Mouse (Mus musculus): ENCODE results near the gene Rpl12.
A peak's percentile ranks its signal among the peaks of the same experiment; 100 is the strongest.

The Rpl12 gene

DNA sequence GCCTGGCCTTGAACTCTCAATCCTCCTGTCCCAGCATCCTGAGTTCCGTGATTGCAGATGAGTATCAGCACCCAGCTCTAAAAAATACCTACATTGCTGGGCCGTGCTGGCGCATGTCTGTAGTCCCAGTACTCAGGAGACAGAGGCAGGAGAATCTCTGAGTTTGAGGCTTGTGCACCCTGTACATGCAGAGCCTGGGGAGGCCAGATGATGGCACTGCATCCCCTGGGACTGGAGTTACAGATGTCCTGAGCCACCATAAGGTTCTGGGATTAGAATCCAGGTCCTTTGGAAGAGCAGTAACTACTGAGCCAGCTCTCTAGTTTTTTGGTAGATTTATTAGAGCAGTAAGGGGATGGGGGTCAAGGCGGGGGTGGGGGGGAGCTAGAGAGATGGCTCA, 20.9 kb upstream of the Rpl12 start:
- DNase-seq (ENCODE audit: low read depth, low spot score): no peak

- DNase-seq (ENCODE audit: low read depth, low spot score): no peak
These were observed 13.9 kb upstream of the Rpl12 start for GRCm38 (mm10) chr2:32947454-32947853.

- no peak for DNase-seq (ENCODE audit: low read depth, low spot score)
These were observed 6.8 kb upstream of the Rpl12 start for GRCm38 (mm10) chr2:32954581-32954980.

DNA sequence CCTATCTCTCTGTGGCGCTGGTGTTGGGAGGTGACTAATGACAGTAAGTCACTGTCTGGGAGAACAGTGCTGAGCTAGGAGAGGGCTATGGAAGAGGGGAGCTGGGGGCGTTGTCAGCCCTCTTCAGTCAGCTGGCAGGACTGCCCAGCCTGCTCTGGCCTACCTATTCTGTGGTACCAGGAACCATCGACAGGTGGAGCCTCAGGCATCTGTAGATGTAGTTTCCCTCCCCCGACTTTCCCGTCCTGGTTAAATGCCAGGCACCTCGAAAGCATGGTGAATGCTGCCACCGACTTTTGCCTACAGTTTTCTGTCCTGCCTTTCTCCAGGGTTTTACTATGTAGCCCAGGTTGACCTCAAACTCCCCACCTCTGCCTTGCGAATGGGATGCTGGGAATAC, 4.0 kb upstream of the Rpl12 start:
- DNase-seq (ENCODE audit: low read depth, low spot score): no peak

GRCm38 (mm10) chr2:32960273-32960672, 1.1 kb upstream of the Rpl12 start:
- DNase-seq (ENCODE audit: low read depth, low spot score): no peak

GRCm38 (mm10) chr2:32962062-32962874, 909 bp downstream of the Rpl12 start:
- DNase-seq (ENCODE audit: low read depth, low spot score): no peak

GRCm38 (mm10) chr2:32962875-32963220, 1.5 kb downstream of the Rpl12 start:
- DNase-seq (ENCODE audit: low read depth, low spot score): no peak

- DNase-seq (ENCODE audit: low read depth, low spot score): no peak
These were observed 2.2 kb downstream of the Rpl12 start for GRCm38 (mm10) chr2:32963544-32963943.

GRCm38 (mm10) chr2:32963981-32964380, 2.6 kb downstream of the Rpl12 start:
- DNase-seq (ENCODE audit: low read depth, low spot score): no peak

DNA sequence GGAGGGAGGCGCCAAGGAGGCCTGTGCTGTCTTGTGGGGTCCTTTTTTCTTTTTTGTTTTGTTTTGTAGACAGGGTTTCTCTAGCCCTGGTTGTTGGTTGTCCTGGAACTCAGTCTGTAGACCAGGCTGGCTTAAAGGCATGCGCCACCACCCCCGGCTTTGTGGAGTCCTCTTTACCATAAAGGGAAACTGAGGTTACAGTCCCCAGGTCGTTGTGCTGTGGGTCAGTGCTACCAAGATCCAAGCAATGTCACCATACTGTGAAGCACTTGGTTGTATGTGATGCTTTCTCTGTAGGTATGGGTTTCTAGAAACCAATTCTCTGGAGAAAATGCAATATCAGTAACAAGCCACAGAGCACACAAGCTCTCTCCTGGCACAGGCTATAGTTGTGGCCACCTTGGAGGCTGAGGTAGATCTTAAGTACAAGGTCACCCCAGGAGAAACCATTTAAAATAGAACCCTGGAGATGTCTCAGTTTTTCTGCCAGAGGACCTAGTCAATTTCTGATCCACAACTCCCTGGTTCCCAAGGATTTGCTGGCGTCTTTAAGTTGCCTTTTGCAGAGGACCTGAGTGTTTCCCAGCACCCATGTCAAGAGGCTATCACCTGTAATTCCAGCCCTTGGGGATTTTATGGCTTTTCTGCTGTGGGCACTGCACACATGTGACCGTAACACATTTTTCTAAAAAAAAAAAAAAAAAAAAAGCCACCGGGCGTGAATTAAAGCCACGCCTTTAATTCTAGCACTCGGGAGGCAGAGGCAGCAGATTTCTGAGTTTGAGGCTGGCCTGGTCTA, 3.5 kb downstream of the Rpl12 start:
- no peak for DNase-seq (ENCODE audit: low read depth, low spot score)

GRCm38 (mm10) chr2:32965511-32966183, 4.3 kb downstream of the Rpl12 start:
- no peak for DNase-seq (ENCODE audit: low read depth, low spot score)

- no peak for DNase-seq (ENCODE audit: low read depth, low spot score)
These were observed 4.9 kb downstream of the Rpl12 start for GRCm38 (mm10) chr2:32966184-32966688.

DNA sequence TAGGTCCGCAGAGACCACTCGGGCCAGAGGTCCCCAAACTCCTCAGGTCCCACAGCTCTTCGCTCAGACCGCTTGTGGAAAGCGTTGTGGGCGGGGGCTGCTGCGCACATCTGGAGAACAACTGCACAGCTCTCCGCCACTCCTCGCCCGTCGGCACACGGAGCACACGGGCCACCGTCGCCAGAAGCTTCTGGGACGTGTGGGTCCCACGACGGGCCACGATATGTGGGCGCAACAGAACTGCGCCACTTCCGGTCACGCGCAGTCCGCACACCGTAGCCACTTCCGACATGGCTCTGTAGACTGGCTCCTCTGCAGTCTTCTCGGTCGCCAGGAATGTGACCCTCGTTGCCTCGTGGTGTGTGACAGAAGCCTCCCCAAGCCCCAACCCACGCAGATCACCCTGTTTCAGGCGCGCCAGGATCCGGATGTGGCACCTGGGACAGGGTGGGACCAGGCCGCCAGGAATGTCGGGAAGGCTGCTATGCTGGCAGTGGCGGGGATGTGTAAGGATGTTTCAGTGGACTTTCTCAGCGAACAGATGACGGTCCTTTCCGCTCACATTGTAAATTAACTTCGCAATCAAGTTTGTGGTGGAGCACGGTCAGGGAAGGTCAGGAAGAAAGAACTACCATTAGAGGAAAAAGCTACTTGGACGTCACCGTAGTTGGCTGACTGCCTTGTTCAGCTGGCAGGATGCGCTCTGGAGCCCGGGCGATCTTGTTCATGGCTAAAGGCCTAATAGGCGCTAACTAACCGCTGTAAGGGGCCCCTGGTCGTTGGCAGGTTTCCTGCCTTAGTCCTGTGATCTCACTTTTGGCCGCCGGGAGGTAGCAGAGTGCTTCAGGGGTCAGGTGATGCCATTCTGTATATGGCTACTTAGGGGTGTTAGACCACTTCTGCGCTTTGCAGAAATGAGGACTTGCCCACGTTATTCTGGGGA, 5.6 kb downstream of the Rpl12 start:
- DNase-seq (ENCODE audit: low read depth, low spot score): peak; percentile 91

- DNase-seq (ENCODE audit: low read depth, low spot score): no peak
These were observed 6.8 kb downstream of the Rpl12 start for GRCm38 (mm10) chr2:32968024-32968614.

GRCm38 (mm10) chr2:32969326-32969725, 8.0 kb downstream of the Rpl12 start:
- DNase-seq (ENCODE audit: low read depth, low spot score): no peak

DNA sequence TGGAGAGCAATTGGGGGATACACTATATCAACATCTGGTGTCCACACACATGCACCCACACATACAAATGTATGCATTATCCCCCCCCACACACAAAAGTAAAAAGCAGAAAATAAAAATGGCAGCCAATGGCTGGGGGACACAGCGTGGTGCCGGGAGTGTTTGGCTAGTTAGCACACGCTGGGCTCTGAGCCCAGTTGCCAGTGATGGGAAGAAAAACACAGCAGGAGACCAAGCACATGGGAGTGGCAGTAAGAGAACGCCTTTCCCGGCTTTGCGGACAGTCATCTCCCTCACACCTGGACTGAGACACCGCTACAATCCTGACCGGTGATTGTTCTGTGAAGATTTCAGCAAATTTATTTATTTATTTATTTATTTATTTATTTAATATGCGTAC, 9.9 kb downstream of the Rpl12 start:
- no peak for DNase-seq (ENCODE audit: low read depth, low spot score)

- DNase-seq (ENCODE audit: low read depth, low spot score): no peak
These were observed 12.9 kb downstream of the Rpl12 start for GRCm38 (mm10) chr2:32974216-32974615.

GRCm38 (mm10) chr2:32977114-32977513, 15.8 kb downstream of the Rpl12 start:
- no peak for DNase-seq (ENCODE audit: low read depth, low spot score)

GRCm38 (mm10) chr2:32978675-32979074, 17.3 kb downstream of the Rpl12 start:
- no peak for DNase-seq (ENCODE audit: low read depth, low spot score)

- DNase-seq (ENCODE audit: low read depth, low spot score): no peak
These were observed 18.3 kb downstream of the Rpl12 start for GRCm38 (mm10) chr2:32979675-32980074.

- no peak for DNase-seq (ENCODE audit: low read depth, low spot score)
These were observed 19.9 kb downstream of the Rpl12 start for GRCm38 (mm10) chr2:32981281-32981680.

Measured in skeletal muscle tissue, adult 2 months (tissue).